In the genomic region with DNA sequence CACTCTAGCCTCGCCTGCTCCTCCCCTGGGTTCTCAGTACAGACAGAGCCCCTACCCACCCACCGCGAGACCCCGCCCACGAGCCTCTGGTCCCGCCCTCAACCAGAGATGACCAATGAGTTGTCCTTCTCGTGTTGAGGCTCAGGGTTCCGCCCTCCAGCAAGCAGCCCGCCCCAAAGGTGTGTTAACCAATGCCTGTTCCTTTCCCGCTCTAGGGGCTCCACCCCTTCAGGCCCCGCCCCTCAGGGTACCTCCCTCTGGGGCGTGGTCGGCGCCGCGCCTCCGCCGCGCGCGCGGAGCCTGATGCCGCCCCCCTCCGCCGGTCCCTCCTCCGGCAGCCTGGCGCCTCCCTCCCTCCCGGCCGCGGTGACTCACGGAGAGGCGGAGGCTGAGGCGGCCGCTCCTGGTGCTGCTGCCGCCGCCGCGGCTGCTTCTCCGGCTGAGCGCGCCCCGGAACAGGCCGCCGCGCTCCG, we compare ENCODE assay signal across 8 mouse cellular contexts. TPM values are rescaled to one million over a fixed set of nuclear protein-coding genes. Genes with fewer than 3 reads are reported as not detected.
DNase-seq lines count a peak whose midpoint lies in the region; ATAC-seq and TF ChIP-seq lines count a peak whose summit lies in the region.

A gene (plus strand): TSS at position 369 of the 473 bp plus-strand sequence.

- H3K9ac ChIP-seq in hindbrain, postnatal 0 days (replicated peaks; ENCODE audit: low read length) = peak within 1 kb of the TSS; percentile 92

- H3K9me3 ChIP-seq in hindbrain, postnatal 0 days (ENCODE audit: low read length) = no peaks in the 10 kb centered on the region

- no peaks in the 10 kb centered on the region for H3K36me3 ChIP-seq in hindbrain, postnatal 0 days (ENCODE audit: insufficient read depth, low read length)

- peak within 1 kb of the TSS; percentile 95 for H3K4me3 ChIP-seq in gastrocnemius, adult 2 months
- peak within 1 kb of the TSS; percentile 91 for H3K4me3 ChIP-seq in hindbrain, postnatal 0 days (ENCODE audit: low read length)
- H3K4me3 ChIP-seq in left cerebral cortex, adult 2 months = peak within 1 kb of the TSS; percentile 80

- WGBS in hindbrain, postnatal 0 days = under 1% methylated on average over 31 of the region's 46 CpGs

- peak within 1 kb of the TSS; percentile 88 for H3K27ac ChIP-seq in gastrocnemius, adult 2 months
- peak within 1 kb of the TSS; percentile 77 for H3K27ac ChIP-seq in hindbrain, postnatal 0 days
- peak within 1 kb of the TSS; percentile 59 for H3K27ac ChIP-seq in left cerebral cortex, adult 2 months

- peak; percentile 93 for DNase-seq in WW6 (ENCODE audit: low read depth, low spot score)
- peak; percentile 89 to 95 for DNase-seq in cerebellum, postnatal 4 days (ENCODE audit: low spot score in 2 of 2)
- peak; percentile 98 for DNase-seq in gastrocnemius, adult 2 months
- DNase-seq in hindbrain, postnatal 0 days (ENCODE audit: low spot score) = peak; percentile 98
- DNase-seq in left cerebral cortex, adult 2 months (ENCODE audit: extremely low spot score in 1 of 2, low spot score in 2 of 2) = peak; percentile 96
- peak; percentile 90 to 91 for DNase-seq in right cerebral cortex, adult 2 months (ENCODE audit: low spot score in 2 of 2)
- peak; percentile 97 for DNase-seq in urinary bladder, postnatal 14 days (ENCODE audit: low spot score)

- intact Hi-C loops in gastrocnemius, adult 2 months (cut with DNase I) = loop anchor here (5.0 kb wide), 1 partner anchor 219 kb away; a partner anchor contains a TSS
- intact Hi-C loops in left cerebral cortex, adult 2 months (cut with DNase I) = no loop called here

- H3K27me3 ChIP-seq in hindbrain, postnatal 0 days (ENCODE audit: insufficient read depth, low read length) = no peaks in the 10 kb centered on the region

- ATAC-seq in hindbrain, postnatal 0 days = peak; percentile 99
- ATAC-seq in megakaryocyte, adult 5-6 weeks (ENCODE audit: poor library complexity, severe bottlenecking) = peak; percentile 94

- 0 out of 2 replicates have a peak, but pooled peaks cover 6% of the 10 kb centered on the region for H3K4me1 ChIP-seq in hindbrain, postnatal 0 days (ENCODE audit: insufficient read depth, low read length)

- no peak for TF ChIP-seq CTCF in gastrocnemius, adult 2 months (IDR thresholded peaks at IDR 0.05)
- no peak for TF ChIP-seq CTCF in hindbrain, postnatal 0 days (IDR thresholded peaks at IDR 0.05; ENCODE audit: low read depth)
- no peak for TF ChIP-seq CTCF in left cerebral cortex, adult 2 months (IDR thresholded peaks at IDR 0.05)

- peak within 1 kb of the TSS; percentile 97 for H3K4me2 ChIP-seq in hindbrain, postnatal 0 days (ENCODE audit: low read depth, low read length)

RNA-seq across cellular contexts. Expression of the gene that starts here (rescaled TPM):
- 10 to 100 TPM; 19.0 to 21.4 TPM for total RNA-seq in gastrocnemius, adult 2 months (2021)
- total RNA-seq in hindbrain, postnatal 0 days (2014; rRNA removed) = 94.1 and 112 TPM in 2 replicates
- polyA plus RNA-seq in hindbrain, postnatal 0 days (2015; fragmentation: Nextera tagmentation; extraction: Ambion mirVana) = 105 and 109 TPM in 2 replicates
- total RNA-seq in left cerebral cortex, adult 2 months (2021) = 10 to 100 TPM; 35.3 to 35.9 TPM
- total RNA-seq in megakaryocyte, adult 5-6 weeks (2015) = 6.2 and 8.4 TPM in 2 replicates
- 9.7 and 10.8 TPM in 2 replicates for total RNA-seq in megakaryocyte, adult 5-6 weeks (2017)

Comparison
In these comparisons a context has a peak if more than half of its experiments do, and no peak if none do; other contexts are left out.
1. Peak in every context shown above with its lines: DNase-seq, ATAC-seq, H3K4me3 ChIP-seq and H3K27ac ChIP-seq.